Mouse (Mus musculus) ovary, postnatal 10 days (tissue): ENCODE data around the gene Cylc1.

Experiments used
- DNase-seq: peaks from one replicate; pipeline ENCODE4 v3.0.0; 2022; ENCODE audit warnings: low spot score

Cylc1 gene

DNA sequence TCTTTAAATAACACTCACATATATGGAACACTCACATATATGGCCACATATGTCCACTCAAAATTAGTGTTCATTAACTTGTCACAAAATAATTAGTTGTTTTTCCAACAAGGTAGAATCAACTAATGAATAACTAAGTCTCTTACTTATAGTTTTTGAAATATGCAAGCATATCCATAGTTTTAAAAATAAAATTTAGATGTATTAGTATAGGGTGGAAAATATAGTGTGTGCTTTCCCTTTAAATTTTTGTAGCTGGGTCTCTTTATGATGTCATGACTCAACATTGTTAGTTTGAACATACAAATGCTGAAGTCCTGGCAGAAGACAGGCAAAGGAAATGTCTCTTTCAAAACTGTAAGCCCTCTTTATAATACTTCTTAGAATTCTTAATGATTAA lies at the start of gene Cylc1:
Gene Cylc1, plus strand, starts transcription at position 301 of the 400 bp plus-strand sequence.
- DNase-seq = no peak

- no peak for DNase-seq
Measured at GRCm38 (mm10) chrX:111078680-111079079, 31.5 kb upstream of the Cylc1 start.

GRCm38 (mm10) chrX:111168040-111168439 lies 57.8 kb downstream of the Cylc1 start, which contains the start of gene Gm10112:
Gene Gm10112, plus strand, starts transcription at chrX:111168340.
- no peak for DNase-seq
